Mouse (Mus musculus): ENCODE measurements around the gene Ccdc146. TPM values are rescaled to one million over a fixed set of nuclear protein-coding genes. Genes with fewer than 3 reads are reported as not detected.
A peak's percentile ranks its signal among the peaks of the same experiment; 100 is the strongest.

The Ccdc146 gene
- polyA plus RNA-seq, 1 experiment from 2014 or later = 2.7 TPM

GRCm38 (mm10) chr5:21373180-21373518 lies 51.3 kb downstream of the Ccdc146 start:
- Histone ChIP-seq H3K27ac (replicated peaks in 1 of 2; ENCODE audit: control insufficient read depth in 1 of 2, insufficient read depth in 1 of 2, low read depth in 2 of 2, low read length in 2 of 2) (peak overlapping the region; percentile 65 to 79; a peak in 3 of 4 replicates), H3K4me2 (ENCODE audit: low read length) (peak overlapping the region; percentile 92), H3K4me1 (ENCODE audit: control insufficient read depth in 2 of 2, insufficient read depth in 2 of 2, low read length in 2 of 2) (peaks cover 0 to 13% of the 10 kb centered on the region in 2 experiments; a peak in 1 of 4 replicates), H3K4me3 (ENCODE audit: control insufficient read depth in 1 of 2, insufficient read depth in 1 of 2, low read depth in 1 of 2, low read length in 2 of 2) (peak overlapping the region; percentile 69 to 71), H3K9ac (ENCODE audit: low read length) (peak overlapping the region; percentile 87), H3K9me3 (ENCODE audit: control insufficient read depth, low read length) (no peaks in the 10 kb centered on the region), H3K36me3 (ENCODE audit: control insufficient read depth, insufficient read depth, low read length) (peaks cover 5% of the 10 kb centered on the region; the same call in 1 of the 2 replicates), H3K27me3 (ENCODE audit: control insufficient read depth, insufficient read depth, low read length) (no peaks in the 10 kb centered on the region)
- ATAC-seq (ENCODE audit: insufficient number of reproducible peaks, insufficient read depth, low FRiP score, low read depth) = 0 out of 2 replicates have a peak, but pooled peaks have one; percentile 14
- 38% methylated on average over 7 of the region's 7 CpGs for WGBS

DNA sequence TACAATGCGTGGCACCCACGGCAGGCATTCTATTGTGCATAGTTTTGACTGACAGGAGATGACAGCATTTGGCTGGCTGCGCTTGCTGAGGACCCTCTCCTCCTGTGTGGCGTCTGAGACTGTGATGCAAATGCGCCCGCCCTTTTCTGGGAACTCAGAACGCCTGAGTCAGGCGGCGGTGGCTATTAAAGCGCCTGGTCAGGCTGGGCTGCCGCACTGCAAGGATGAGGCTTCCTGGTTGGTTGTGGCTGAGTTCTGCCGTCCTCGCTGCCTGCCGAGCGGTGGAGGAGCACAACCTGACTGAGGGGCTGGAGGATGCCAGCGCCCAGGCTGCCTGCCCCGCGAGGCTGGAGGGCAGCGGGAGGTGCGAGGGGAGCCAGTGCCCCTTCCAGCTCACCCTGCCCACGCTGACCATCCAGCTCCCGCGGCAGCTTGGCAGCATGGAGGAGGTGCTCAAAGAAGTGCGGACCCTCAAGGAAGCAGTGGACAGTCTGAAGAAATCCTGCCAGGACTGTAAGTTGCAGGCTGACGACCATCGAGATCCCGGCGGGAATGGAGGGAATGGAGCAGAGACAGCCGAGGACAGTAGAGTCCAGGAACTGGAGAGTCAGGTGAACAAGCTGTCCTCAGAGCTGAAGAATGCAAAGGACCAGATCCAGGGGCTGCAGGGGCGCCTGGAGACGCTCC lies 51.8 kb downstream of the Ccdc146 start, which contains the start of gene Fgl2:
Gene Fgl2 (plus strand): TSS at position 150 of the 687 bp plus-strand sequence.
- WGBS = 1% methylated on average over 31 of the region's 31 CpGs
- Histone ChIP-seq H3K4me2 (ENCODE audit: low read length) (peak within 1 kb of the TSS; percentile 92), H3K27ac (replicated peaks in 1 of 2; ENCODE audit: control insufficient read depth in 1 of 2, insufficient read depth in 1 of 2, low read depth in 2 of 2, low read length in 2 of 2) (peak within 1 kb of the TSS; percentile 65 to 79), H3K4me1 (ENCODE audit: control insufficient read depth in 2 of 2, insufficient read depth in 2 of 2, low read length in 2 of 2) (peaks cover 0 to 13% of the 10 kb centered on the region in 2 experiments; a peak in 1 of 4 replicates), H3K36me3 (ENCODE audit: control insufficient read depth, insufficient read depth, low read length) (peaks cover 5% of the 10 kb centered on the region; the same call in 1 of the 2 replicates), H3K27me3 (ENCODE audit: control insufficient read depth, insufficient read depth, low read length) (no peaks in the 10 kb centered on the region), H3K9ac (ENCODE audit: low read length) (peak within 1 kb of the TSS; percentile 87), H3K9me3 (ENCODE audit: control insufficient read depth, low read length) (no peaks in the 10 kb centered on the region), H3K4me3 (ENCODE audit: control insufficient read depth in 1 of 2, insufficient read depth in 1 of 2, low read depth in 1 of 2, low read length in 2 of 2) (peak within 1 kb of the TSS; percentile 69 to 71)
- ATAC-seq (ENCODE audit: insufficient number of reproducible peaks, insufficient read depth, low FRiP score, low read depth) = peak; percentile 84

DNA sequence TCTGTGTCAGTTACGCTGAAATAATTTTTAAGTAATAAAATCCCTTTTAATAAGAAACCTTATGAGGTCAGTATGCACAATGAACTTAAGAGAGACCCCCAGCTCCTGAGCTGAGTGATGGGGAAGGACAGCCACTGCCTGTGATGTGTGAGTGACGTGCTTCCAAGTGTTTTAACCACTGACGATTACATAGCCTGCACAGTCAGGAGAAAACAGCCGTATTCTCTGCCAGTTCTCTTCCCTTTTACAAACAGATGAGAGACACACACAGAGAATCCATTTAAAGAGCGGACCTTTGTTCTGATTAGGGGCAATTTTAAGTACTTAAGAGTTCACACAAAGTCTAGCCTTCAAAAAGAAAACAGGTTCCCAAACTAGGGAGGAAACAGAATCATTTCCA lies 52.6 kb downstream of the Ccdc146 start:
- peak overlapping the region; percentile 87 for H3K9ac ChIP-seq (ENCODE audit: low read length)
- no peak for ATAC-seq (ENCODE audit: insufficient number of reproducible peaks, insufficient read depth, low FRiP score, low read depth)
- H3K4me1 ChIP-seq (ENCODE audit: control insufficient read depth in 2 of 2, insufficient read depth in 2 of 2, low read length in 2 of 2) = peaks cover 0 to 13% of the 10 kb centered on the region in 2 experiments; a peak in 1 of 4 replicates
- no peaks in the 10 kb centered on the region for H3K27me3 ChIP-seq (ENCODE audit: control insufficient read depth, insufficient read depth, low read length)
- peak overlapping the region; percentile 92 for H3K4me2 ChIP-seq (ENCODE audit: low read length)
- peak overlapping the region in 1 of 2 experiments; percentile 79; a peak in 1 of 4 replicates for H3K27ac ChIP-seq (replicated peaks in 1 of 2; ENCODE audit: control insufficient read depth in 1 of 2, insufficient read depth in 1 of 2, low read depth in 2 of 2, low read length in 2 of 2)
- 42% methylated on average over 5 of the region's 5 CpGs for whole genome bisulfite sequencing
- H3K36me3 ChIP-seq (ENCODE audit: control insufficient read depth, insufficient read depth, low read length) = peaks cover 5% of the 10 kb centered on the region; the same call in 1 of the 2 replicates
- no peaks in the 10 kb centered on the region for H3K9me3 ChIP-seq (ENCODE audit: control insufficient read depth, low read length)
- H3K4me3 ChIP-seq (ENCODE audit: control insufficient read depth in 1 of 2, insufficient read depth in 1 of 2, low read depth in 1 of 2, low read length in 2 of 2) = peak overlapping the region in 1 of 2 experiments; percentile 71; a peak in 2 of 4 replicates

- 83% methylated on average over 5 of the region's 5 CpGs for WGBS
- peaks cover 4% of the 10 kb centered on the region; the same call in 1 of the 2 replicates for H3K36me3 ChIP-seq (ENCODE audit: control insufficient read depth, insufficient read depth, low read length)
- H3K4me2 ChIP-seq (ENCODE audit: low read length) = no peak overlapping the region
- no peaks in the 10 kb centered on the region for H3K27me3 ChIP-seq (ENCODE audit: control insufficient read depth, insufficient read depth, low read length)
- no peaks in the 10 kb centered on the region for H3K9me3 ChIP-seq (ENCODE audit: control insufficient read depth, low read length)
- no peak for ATAC-seq (ENCODE audit: insufficient number of reproducible peaks, insufficient read depth, low FRiP score, low read depth)
- H3K4me3 ChIP-seq (ENCODE audit: control insufficient read depth in 1 of 2, insufficient read depth in 1 of 2, low read depth in 1 of 2, low read length in 2 of 2) = no peak overlapping the region
- no peak overlapping the region for H3K27ac ChIP-seq (replicated peaks in 1 of 2; ENCODE audit: control insufficient read depth in 1 of 2, insufficient read depth in 1 of 2, low read depth in 2 of 2, low read length in 2 of 2)
- peaks cover 0 to 13% of the 10 kb centered on the region in 2 experiments; a peak in 1 of 4 replicates for H3K4me1 ChIP-seq (ENCODE audit: control insufficient read depth in 2 of 2, insufficient read depth in 2 of 2, low read length in 2 of 2)
- no peak overlapping the region for H3K9ac ChIP-seq (ENCODE audit: low read length)
Measured at GRCm38 (mm10) chr5:21370218-21370947, 54.1 kb downstream of the Ccdc146 start.

GRCm38 (mm10) chr5:21367514-21367913 lies 57.0 kb downstream of the Ccdc146 start:
- no peak for ATAC-seq (ENCODE audit: insufficient number of reproducible peaks, insufficient read depth, low FRiP score, low read depth)
- Histone ChIP-seq H3K4me1 (ENCODE audit: control insufficient read depth in 2 of 2, insufficient read depth in 2 of 2, low read length in 2 of 2) (peaks cover 0 to 7% of the 10 kb centered on the region in 2 experiments; a peak in 1 of 4 replicates), H3K27me3 (ENCODE audit: control insufficient read depth, insufficient read depth, low read length) (no peaks in the 10 kb centered on the region), H3K36me3 (ENCODE audit: control insufficient read depth, insufficient read depth, low read length) (no peaks in the 10 kb centered on the region), H3K9ac (ENCODE audit: low read length) (no peak overlapping the region), H3K27ac (replicated peaks in 1 of 2; ENCODE audit: control insufficient read depth in 1 of 2, insufficient read depth in 1 of 2, low read depth in 2 of 2, low read length in 2 of 2) (no peak overlapping the region), H3K4me2 (ENCODE audit: low read length) (no peak overlapping the region), H3K9me3 (ENCODE audit: control insufficient read depth, low read length) (no peaks in the 10 kb centered on the region), H3K4me3 (ENCODE audit: control insufficient read depth in 1 of 2, insufficient read depth in 1 of 2, low read depth in 1 of 2, low read length in 2 of 2) (no peak overlapping the region)
- WGBS = 63% methylated on average over 2 of the region's 2 CpGs

DNA sequence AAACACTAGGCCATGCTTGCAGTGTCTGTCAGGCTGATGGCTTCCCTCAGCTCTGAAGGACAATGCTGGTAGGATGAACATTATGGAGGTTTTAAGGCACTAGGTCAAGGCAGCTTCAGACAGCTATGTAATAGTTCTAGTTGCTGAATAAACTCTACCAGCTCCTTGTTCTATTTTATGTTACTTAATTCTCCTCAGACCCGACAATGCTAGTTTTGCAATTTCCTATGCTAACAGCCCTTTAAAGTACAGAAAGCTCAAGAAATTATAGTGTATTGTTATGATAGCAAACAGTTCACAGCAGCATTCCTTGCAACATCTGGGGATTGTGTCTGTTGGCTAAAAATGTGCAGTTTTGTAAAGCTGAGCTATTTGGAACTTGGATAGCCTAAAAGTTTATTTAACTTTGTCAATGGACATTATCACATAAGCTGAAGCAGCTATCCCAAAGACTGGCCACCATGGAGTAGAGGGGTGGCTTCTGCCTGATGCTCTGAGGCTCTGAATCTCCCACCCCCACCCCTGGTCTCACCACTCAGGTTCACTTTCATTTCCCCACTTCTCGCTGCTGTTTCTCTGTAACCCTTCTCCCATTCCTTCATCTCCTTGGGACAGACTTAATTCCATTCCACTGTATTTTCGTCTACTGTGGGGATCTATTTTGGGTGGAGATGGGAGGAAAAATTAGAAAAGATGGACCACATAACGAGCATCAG lies 58.0 kb downstream of the Ccdc146 start:
- no peak overlapping the region for H3K9ac ChIP-seq (ENCODE audit: low read length)
- no peaks in the 10 kb centered on the region for H3K9me3 ChIP-seq (ENCODE audit: control insufficient read depth, low read length)
- ATAC-seq (ENCODE audit: insufficient number of reproducible peaks, insufficient read depth, low FRiP score, low read depth) = no peak
- WGBS = 63% methylated on average over 4 of the region's 4 CpGs
- H3K36me3 ChIP-seq (ENCODE audit: control insufficient read depth, insufficient read depth, low read length) = no peaks in the 10 kb centered on the region
- H3K4me1 ChIP-seq (ENCODE audit: control insufficient read depth in 2 of 2, insufficient read depth in 2 of 2, low read length in 2 of 2) = no peaks in the 10 kb centered on the region
- no peak overlapping the region for H3K4me3 ChIP-seq (ENCODE audit: control insufficient read depth in 1 of 2, insufficient read depth in 1 of 2, low read depth in 1 of 2, low read length in 2 of 2)
- H3K27me3 ChIP-seq (ENCODE audit: control insufficient read depth, insufficient read depth, low read length) = no peaks in the 10 kb centered on the region
- no peak overlapping the region for H3K4me2 ChIP-seq (ENCODE audit: low read length)
- no peak overlapping the region for H3K27ac ChIP-seq (replicated peaks in 1 of 2; ENCODE audit: control insufficient read depth in 1 of 2, insufficient read depth in 1 of 2, low read depth in 2 of 2, low read length in 2 of 2)

DNA sequence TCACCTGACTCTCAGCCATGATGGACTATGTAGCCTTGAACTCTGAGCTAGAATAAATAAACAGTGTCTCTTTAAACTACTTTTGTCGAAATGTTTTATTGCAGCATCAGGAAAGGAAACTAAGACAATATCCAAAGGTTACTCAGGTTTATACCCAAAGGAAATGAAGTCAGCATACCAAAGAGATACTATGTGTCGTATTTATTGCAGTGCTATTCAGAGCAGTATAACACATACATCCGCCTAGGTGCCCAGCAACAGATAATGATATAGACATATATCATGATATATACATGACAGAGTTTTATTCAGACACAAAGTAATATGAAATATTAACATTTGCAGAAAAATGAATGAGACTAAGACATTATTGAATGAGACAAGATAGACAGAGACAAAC lies 61.1 kb downstream of the Ccdc146 start:
- no peaks in the 10 kb centered on the region for H3K27me3 ChIP-seq (ENCODE audit: control insufficient read depth, insufficient read depth, low read length)
- H3K27ac ChIP-seq (replicated peaks in 1 of 2; ENCODE audit: control insufficient read depth in 1 of 2, insufficient read depth in 1 of 2, low read depth in 2 of 2, low read length in 2 of 2) = no peak overlapping the region
- H3K9ac ChIP-seq (ENCODE audit: low read length) = no peak overlapping the region
- no peak overlapping the region for H3K4me3 ChIP-seq (ENCODE audit: control insufficient read depth in 1 of 2, insufficient read depth in 1 of 2, low read depth in 1 of 2, low read length in 2 of 2)
- no peaks in the 10 kb centered on the region for H3K4me1 ChIP-seq (ENCODE audit: control insufficient read depth in 2 of 2, insufficient read depth in 2 of 2, low read length in 2 of 2)
- H3K9me3 ChIP-seq (ENCODE audit: control insufficient read depth, low read length) = no peaks in the 10 kb centered on the region
- ATAC-seq (ENCODE audit: insufficient number of reproducible peaks, insufficient read depth, low FRiP score, low read depth) = no peak
- H3K4me2 ChIP-seq (ENCODE audit: low read length) = no peak overlapping the region
- H3K36me3 ChIP-seq (ENCODE audit: control insufficient read depth, insufficient read depth, low read length) = no peaks in the 10 kb centered on the region
- WGBS = 74% methylated on average over 3 of the region's 3 CpGs
